Mouse (Mus musculus) midbrain, embryonic 12.5 days (tissue): ENCODE measurements around the gene Jmjd4. TPM values are rescaled to one million over a fixed set of nuclear protein-coding genes. Genes with fewer than 3 reads are reported as not detected.

Experiments
- ATAC-seq: fragments of 200-750 bp; cut with Nextera tagmentation; 2 replicates; pipeline ENCODE4 v1.8.0; 2017; ENCODE audit warnings: low read depth, moderate TSS enrichment, moderate library complexity; ENCODE audit not compliant: low FRiP score
- H3K27ac ChIP-seq: fragments of 300-500 bp; sonication (generic); replicated peaks from 2 replicates; pipeline ENCODE4 v1.5.1; 2016; ENCODE audit warnings: mild to moderate bottlenecking
- H3K27me3 ChIP-seq: fragments of 300-500 bp; sonication (generic); 2 replicates; pipeline ENCODE4 v1.6.1; 2016; ENCODE audit warnings: mild to moderate bottlenecking
- H3K36me3 ChIP-seq: fragments of 300-500 bp; sonication (generic); 2 replicates; pipeline ENCODE4 v1.6.1; 2016
- H3K4me1 ChIP-seq: fragments of 300-500 bp; sonication (generic); 2 replicates; pipeline ENCODE4 v1.6.1; 2016
- H3K4me2 ChIP-seq: fragments of 300-500 bp; sonication (generic); replicated peaks from 2 replicates; pipeline ENCODE4 v1.6.1; 2016; ENCODE audit warnings: mild to moderate bottlenecking, moderate library complexity
- H3K4me3 ChIP-seq: fragments of 300-500 bp; sonication (generic); 2 replicates; pipeline ENCODE4 v1.5.1; 2016; ENCODE audit warnings: mild to moderate bottlenecking
- H3K9ac ChIP-seq: fragments of 300-500 bp; sonication (generic); replicated peaks from 2 replicates; pipeline ENCODE4 v1.6.1; 2016; ENCODE audit warnings: mild to moderate bottlenecking, moderate library complexity
- H3K9me3 ChIP-seq: fragments of 300-500 bp; sonication (generic); 2 replicates; pipeline ENCODE4 v1.6.1; 2016; ENCODE audit warnings: mild to moderate bottlenecking
- WGBS: fragments of 180-500 bp; shearing (Covaris S2); methylation state at CpG from one replicate; pipeline ENCODE4 v1.1.7; 2016; 5-methylcytosine and 5-hydroxymethylcytosine counted together
- polyA plus RNA-seq: library from polyadenylated mRNA; unstranded; fragments of >200 nt; fragmentation: Nextera tagmentation; extraction: Ambion mirVana; gene quantifications from 2 replicates; pipeline ENCODE4 v1.2.1, GENCODE M21; 2016

Gene Jmjd4
- polyA plus RNA-seq, 1 experiment from 2014 or later = 13.6 TPM

- H3K27me3 ChIP-seq = no peaks in the 10 kb centered on the region
- H3K9me3 ChIP-seq = no peaks in the 10 kb centered on the region
- ATAC-seq = no peak
- H3K4me3 ChIP-seq = no peak overlapping the region
- H3K4me2 ChIP-seq = no peak overlapping the region
- WGBS = 89% methylated on average over 1 of the region's 1 CpGs
- no peaks in the 10 kb centered on the region for H3K4me1 ChIP-seq
- peaks cover 58% of the 10 kb centered on the region for H3K36me3 ChIP-seq
- H3K27ac ChIP-seq = no peak overlapping the region
- no peak overlapping the region for H3K9ac ChIP-seq
These were observed 19.9 kb upstream of the Jmjd4 start for GRCm38 (mm10) chr11:59429959-59430358.

GRCm38 (mm10) chr11:59432261-59432660 is 17.6 kb upstream of the Jmjd4 start:
- Histone ChIP-seq H3K4me3 (no peak overlapping the region), H3K36me3 (peaks cover 54% of the 10 kb centered on the region), H3K27me3 (no peaks in the 10 kb centered on the region), H3K27ac (no peak overlapping the region), H3K9me3 (peaks cover 9% of the 10 kb centered on the region; the same call in 1 of the 2 replicates), H3K9ac (no peak overlapping the region), H3K4me2 (no peak overlapping the region), H3K4me1 (no peaks in the 10 kb centered on the region)
- ATAC-seq = no peak
- WGBS = 77% methylated on average over 3 of the region's 3 CpGs

GRCm38 (mm10) chr11:59437954-59438353 is 11.9 kb upstream of the Jmjd4 start:
- no peak overlapping the region for H3K4me3 ChIP-seq
- H3K9me3 ChIP-seq = peaks cover 9% of the 10 kb centered on the region; the same call in 1 of the 2 replicates
- WGBS = 95% methylated on average over 12 of the region's 12 CpGs
- no peak overlapping the region for H3K4me2 ChIP-seq
- no peaks in the 10 kb centered on the region for H3K27me3 ChIP-seq
- no peak overlapping the region for H3K9ac ChIP-seq
- H3K27ac ChIP-seq = no peak overlapping the region
- H3K36me3 ChIP-seq = peaks cover 38% of the 10 kb centered on the region
- no peak for ATAC-seq
- no peaks in the 10 kb centered on the region for H3K4me1 ChIP-seq

- no peak for ATAC-seq
- no peak overlapping the region for H3K27ac ChIP-seq
- 0 out of 2 replicates have a peak, but pooled peaks cover 5% of the 10 kb centered on the region for H3K9me3 ChIP-seq
- 0 out of 2 replicates have a peak, but pooled peaks cover under 1% of the 10 kb centered on the region for H3K4me1 ChIP-seq
- H3K4me3 ChIP-seq = no peak overlapping the region
- H3K36me3 ChIP-seq = peaks cover 14% of the 10 kb centered on the region; the same call in 1 of the 2 replicates
- no peak overlapping the region for H3K4me2 ChIP-seq
- H3K9ac ChIP-seq = no peak overlapping the region
- no peaks in the 10 kb centered on the region for H3K27me3 ChIP-seq
These were observed 6.7 kb upstream of the Jmjd4 start for GRCm38 (mm10) chr11:59443102-59443501.

- Histone ChIP-seq H3K27ac (peak overlapping the region; percentile 85; the same call in 1 of the 2 replicates), H3K9me3 (no peaks in the 10 kb centered on the region), H3K36me3 (peaks cover 24% of the 10 kb centered on the region), H3K4me1 (peaks cover 23% of the 10 kb centered on the region), H3K27me3 (no peaks in the 10 kb centered on the region), H3K4me3 (peak overlapping the region; percentile 83), H3K9ac (peak overlapping the region; percentile 78), H3K4me2 (peak overlapping the region; percentile 90)
- under 1% methylated on average over 38 of the region's 38 CpGs for WGBS
- peak; percentile 73 for ATAC-seq
These were observed 456 bp downstream of the Jmjd4 start for GRCm38 (mm10) chr11:59450230-59450771.

- Histone ChIP-seq H3K4me3 (peak within 1 kb of the TSS; percentile 83), H3K36me3 (peaks cover 32% of the 10 kb centered on the region), H3K9ac (peak within 1 kb of the TSS; percentile 78), H3K27ac (peak within 1 kb of the TSS; percentile 85; the same call in 1 of the 2 replicates), H3K4me2 (peak within 1 kb of the TSS; percentile 90), H3K27me3 (no peaks in the 10 kb centered on the region), H3K4me1 (peaks cover 23% of the 10 kb centered on the region), H3K9me3 (no peaks in the 10 kb centered on the region)
- ATAC-seq = no peak
- 88% methylated on average over 4 of the region's 4 CpGs for WGBS
These were observed 1.2 kb downstream of the Jmjd4 start, which contains the start of gene Snap47 for GRCm38 (mm10) chr11:59451086-59451485. Gene Snap47 (minus strand): TSS chr11:59451186.

- H3K27ac ChIP-seq = no peak overlapping the region
- no peak overlapping the region for H3K9ac ChIP-seq
- H3K4me1 ChIP-seq = peaks cover 1% of the 10 kb centered on the region; the same call in 1 of the 2 replicates
- no peak overlapping the region for H3K4me2 ChIP-seq
- H3K36me3 ChIP-seq = peaks cover 58% of the 10 kb centered on the region
- WGBS = 87% methylated on average over 2 of the region's 2 CpGs
- no peak for ATAC-seq
- no peaks in the 10 kb centered on the region for H3K27me3 ChIP-seq
- H3K9me3 ChIP-seq = peaks cover under 1% of the 10 kb centered on the region; the same call in 1 of the 2 replicates
- H3K4me3 ChIP-seq = no peak overlapping the region
These were observed 6.5 kb downstream of the Jmjd4 start for GRCm38 (mm10) chr11:59456346-59456745.

- no peak for ATAC-seq
- Histone ChIP-seq H3K9me3 (peaks cover 2% of the 10 kb centered on the region; the same call in 1 of the 2 replicates), H3K4me2 (no peak overlapping the region), H3K27me3 (no peaks in the 10 kb centered on the region), H3K9ac (no peak overlapping the region), H3K36me3 (peaks cover 62% of the 10 kb centered on the region), H3K4me1 (no peaks in the 10 kb centered on the region), H3K27ac (no peak overlapping the region), H3K4me3 (no peak overlapping the region)
- WGBS = 92% methylated on average over 2 of the region's 2 CpGs
These were observed 7.0 kb downstream of the Jmjd4 start for GRCm38 (mm10) chr11:59456891-59457290.

- H3K4me1 ChIP-seq = no peaks in the 10 kb centered on the region
- no peak for ATAC-seq
- H3K27me3 ChIP-seq = no peaks in the 10 kb centered on the region
- peaks cover 71% of the 10 kb centered on the region for H3K36me3 ChIP-seq
- peaks cover 21% of the 10 kb centered on the region for H3K9me3 ChIP-seq
- no peak overlapping the region for H3K4me2 ChIP-seq
- no peak overlapping the region for H3K4me3 ChIP-seq
- WGBS = 64% methylated on average over 5 of the region's 5 CpGs
- no peak overlapping the region for H3K9ac ChIP-seq
- H3K27ac ChIP-seq = no peak overlapping the region
These were observed 9.1 kb downstream of the Jmjd4 start for GRCm38 (mm10) chr11:59458973-59459372.

- 97% methylated on average over 2 of the region's 2 CpGs for WGBS
- Histone ChIP-seq H3K4me2 (no peak overlapping the region), H3K27ac (no peak overlapping the region), H3K9me3 (peaks cover 24% of the 10 kb centered on the region), H3K36me3 (peaks cover 69% of the 10 kb centered on the region), H3K4me3 (no peak overlapping the region), H3K4me1 (no peaks in the 10 kb centered on the region), H3K27me3 (no peaks in the 10 kb centered on the region), H3K9ac (no peak overlapping the region)
- ATAC-seq = no peak
These were observed 10.6 kb downstream of the Jmjd4 start for GRCm38 (mm10) chr11:59460459-59460858.

GRCm38 (mm10) chr11:59471413-59472325 is 21.8 kb downstream of the Jmjd4 start:
- Histone ChIP-seq H3K36me3 (peaks cover 6% of the 10 kb centered on the region; the same call in 1 of the 2 replicates), H3K27me3 (no peaks in the 10 kb centered on the region), H3K9me3 (no peaks in the 10 kb centered on the region), H3K4me2 (peak overlapping the region; percentile 76), H3K4me3 (peak overlapping the region; percentile 76), H3K27ac (peak overlapping the region; percentile 78), H3K4me1 (peaks cover 9% of the 10 kb centered on the region), H3K9ac (peak overlapping the region; percentile 70)
- ATAC-seq = peak; percentile 85
- WGBS = 8% methylated on average over 37 of the region's 37 CpGs

- Histone ChIP-seq H3K27ac (peak within 1 kb of the TSS; percentile 78), H3K4me2 (peak within 1 kb of the TSS; percentile 76), H3K4me3 (peak within 1 kb of the TSS; percentile 76), H3K36me3 (no peaks in the 10 kb centered on the region), H3K9me3 (no peaks in the 10 kb centered on the region), H3K4me1 (peaks cover 9% of the 10 kb centered on the region), H3K9ac (peak within 1 kb of the TSS; percentile 70), H3K27me3 (no peaks in the 10 kb centered on the region)
- under 1% methylated on average over 19 of the region's 19 CpGs for WGBS
- ATAC-seq = peak; percentile 83
These were observed 22.5 kb downstream of the Jmjd4 start, which contains the start of gene Zfp867 for GRCm38 (mm10) chr11:59472326-59472677. Gene Zfp867 (minus strand): TSS chr11:59472474.
